Mouse (Mus musculus) megakaryocyte, embryonic 14.5 days (primary cell): ENCODE measurements around the gene Col7a1. TPM values are rescaled to one million over a fixed set of nuclear protein-coding genes. Genes with fewer than 3 reads are reported as not detected.

Source experiments
- H3K27me3 ChIP-seq: replicated peaks from 2 replicates; pipeline ENCODE3; 2012; ENCODE audit warnings: inconsistent platforms
- H3K36me3 ChIP-seq: replicated peaks from 2 replicates; pipeline ENCODE3; 2012; ENCODE audit warnings: low read length, inconsistent platforms, mixed read lengths
- H3K4me1 ChIP-seq: 2 replicates; pipeline ENCODE4 v1.6.1; 2012; ENCODE audit warnings: inconsistent platforms
- H3K4me3 ChIP-seq: replicated peaks from 2 replicates; pipeline ENCODE3; 2012; ENCODE audit warnings: moderate library complexity, mild to moderate bottlenecking, inconsistent platforms
- H3K9me3 ChIP-seq: 2 replicates; pipeline ENCODE4 v1.6.1; 2012; ENCODE audit warnings: inconsistent platforms
- FLI1 ChIP-seq: IDR thresholded peaks from 2 replicates; pipeline ENCODE4 v1.6.1; 2012; ENCODE audit warnings: low read length, inconsistent platforms, mixed read lengths
- GATA1 ChIP-seq: IDR thresholded peaks from 3 replicates; pipeline ENCODE4 v1.6.1; 2012; ENCODE audit warnings: mixed read lengths, low read length, inconsistent platforms, borderline replicate concordance
- polyA plus RNA-seq: library from polyadenylated mRNA; stranded (reverse); fragments of >175 nt; gene quantifications from 2 replicates; pipeline ENCODE4 v1.2.3, GENCODE M21; 2012; ENCODE audit warnings: low replicate concordance; ENCODE audit not compliant: insufficient read depth

Col7a1 gene
- polyA plus RNA-seq, 1 experiment, result 0.36 TPM

- Histone ChIP-seq H3K4me1 (peaks cover 9% of the 10 kb centered on the region; the same call in 1 of the 2 replicates), H3K9me3 (no peaks in the 10 kb centered on the region), H3K36me3 (no peaks in the 10 kb centered on the region), H3K4me3 (no peak overlapping the region), H3K27me3 (peaks cover 65% of the 10 kb centered on the region)
- no peak for TF ChIP-seq GATA1
- TF ChIP-seq FLI1, result no peak
Observed at GRCm38 (mm10) chr9:108977966-108978365, 24.6 kb downstream of the Col7a1 start.

- Histone ChIP-seq H3K36me3 (no peaks in the 10 kb centered on the region), H3K4me3 (no peak overlapping the region), H3K4me1 (peaks cover 20% of the 10 kb centered on the region; the same call in 1 of the 2 replicates), H3K27me3 (peaks cover 70% of the 10 kb centered on the region), H3K9me3 (no peaks in the 10 kb centered on the region)
- TF ChIP-seq GATA1, result no peak
- no peak for TF ChIP-seq FLI1
Observed at GRCm38 (mm10) chr9:108982498-108982897, 29.1 kb downstream of the Col7a1 start.

DNA sequence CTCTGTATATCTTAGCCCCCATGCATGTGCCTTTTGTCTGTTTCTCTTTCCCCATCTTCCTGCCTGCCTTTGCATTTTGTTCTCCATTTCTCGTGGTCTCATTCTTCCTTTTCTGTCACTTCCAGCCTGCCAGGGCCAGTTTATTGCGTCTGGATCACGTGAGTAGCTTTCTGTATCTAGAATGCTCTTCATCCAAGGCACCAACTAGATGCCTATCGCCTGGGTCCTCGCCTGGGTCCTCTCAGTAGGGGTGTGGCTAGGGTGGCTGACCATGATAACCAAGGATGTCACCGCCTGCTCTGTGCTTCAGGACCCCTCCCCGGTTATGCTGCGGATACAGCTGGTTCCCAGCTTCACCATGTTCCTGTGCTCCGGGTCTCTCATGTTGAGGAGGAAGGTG, 29.8 kb downstream of the Col7a1 start:
- no peaks in the 10 kb centered on the region for H3K9me3 ChIP-seq
- peaks cover 27% of the 10 kb centered on the region for H3K4me1 ChIP-seq
- no peaks in the 10 kb centered on the region for H3K36me3 ChIP-seq
- no peak overlapping the region for H3K4me3 ChIP-seq
- H3K27me3 ChIP-seq, result peaks cover 67% of the 10 kb centered on the region
- no peak for TF ChIP-seq GATA1
- TF ChIP-seq FLI1, result no peak

DNA sequence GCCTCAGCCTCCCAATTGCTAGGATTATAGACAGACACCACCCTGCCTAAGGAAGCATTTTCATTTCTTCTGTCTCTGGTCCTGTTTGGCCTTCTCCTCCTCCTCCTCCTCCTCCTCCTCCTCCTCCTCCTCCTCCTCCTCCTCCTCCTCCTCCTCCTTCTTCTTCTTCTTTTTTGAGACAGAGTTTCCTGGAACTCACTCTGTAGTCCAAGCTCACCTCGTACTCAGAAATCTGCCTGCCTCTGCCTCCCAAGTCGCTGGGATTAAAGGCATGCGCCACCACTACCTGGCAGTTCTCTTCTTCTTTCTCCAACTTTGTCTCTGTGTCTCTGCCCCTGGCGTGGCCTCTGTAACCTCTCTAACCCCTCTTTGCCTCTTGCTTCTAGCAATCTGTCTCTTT, 32.3 kb downstream of the Col7a1 start, which contains the start of gene Ucn2:
TSS of gene Ucn2 (plus strand) at position 301 of the 400 bp plus-strand sequence.
- Histone ChIP-seq H3K9me3 (no peaks in the 10 kb centered on the region), H3K27me3 (peaks cover 50% of the 10 kb centered on the region), H3K4me1 (peaks cover 51% of the 10 kb centered on the region), H3K36me3 (no peaks in the 10 kb centered on the region), H3K4me3 (no peak within 1 kb of the TSS)
- no peak for TF ChIP-seq FLI1
- TF ChIP-seq GATA1, result no peak

- TF ChIP-seq FLI1 (no peak), GATA1 (no peak)
- H3K4me1 ChIP-seq, result peaks cover 65% of the 10 kb centered on the region
Observed at GRCm38 (mm10) chr9:108987704-108988350, 34.4 kb downstream of the Col7a1 start.

GRCm38 (mm10) chr9:108989802-108990461, 36.5 kb downstream of the Col7a1 start:
- Histone ChIP-seq H3K4me3 (no peak overlapping the region), H3K9me3 (no peaks in the 10 kb centered on the region; the same call in 1 of the 2 replicates), H3K36me3 (peaks cover 7% of the 10 kb centered on the region), H3K27me3 (peaks cover 19% of the 10 kb centered on the region), H3K4me1 (peaks cover 74% of the 10 kb centered on the region)
- no peak for TF ChIP-seq FLI1
- TF ChIP-seq GATA1, result no peak

More at GRCm38 (mm10) chr9:108987704-108988350, 34.4 kb downstream of the Col7a1 start:
- H3K9me3 ChIP-seq, result no peaks in the 10 kb centered on the region
- peaks cover 39% of the 10 kb centered on the region for H3K27me3 ChIP-seq
- H3K36me3 ChIP-seq, result no peaks in the 10 kb centered on the region
- no peak overlapping the region for H3K4me3 ChIP-seq

- Histone ChIP-seq H3K27me3 (peaks cover 16% of the 10 kb centered on the region), H3K9me3 (no peaks in the 10 kb centered on the region; the same call in 1 of the 2 replicates), H3K4me1 (peaks cover 75% of the 10 kb centered on the region), H3K36me3 (peaks cover 7% of the 10 kb centered on the region), H3K4me3 (no peak overlapping the region)
- TF ChIP-seq GATA1 (no peak), FLI1 (no peak)
Observed at GRCm38 (mm10) chr9:108990462-108990820, 37.1 kb downstream of the Col7a1 start.

- TF ChIP-seq GATA1, result no peak
- no peak for TF ChIP-seq FLI1
Observed at GRCm38 (mm10) chr9:108991428-108992084, 38.2 kb downstream of the Col7a1 start, which contains the start of gene Pfkfb4. Gene Pfkfb4 (plus strand): TSS chr9:108991778.

GRCm38 (mm10) chr9:108992085-108992469, 38.7 kb downstream of the Col7a1 start:
- peaks cover 7% of the 10 kb centered on the region for H3K36me3 ChIP-seq
- no peaks in the 10 kb centered on the region; the same call in 1 of the 2 replicates for H3K9me3 ChIP-seq
- peaks cover 6% of the 10 kb centered on the region for H3K27me3 ChIP-seq
- peak overlapping the region; percentile 94 for H3K4me3 ChIP-seq
- peaks cover 89% of the 10 kb centered on the region for H3K4me1 ChIP-seq
- no peak for TF ChIP-seq FLI1
- TF ChIP-seq GATA1, result no peak

More at GRCm38 (mm10) chr9:108991428-108992084, 38.2 kb downstream of the Col7a1 start, which contains the start of gene Pfkfb4:
- H3K27me3 ChIP-seq, result peaks cover 8% of the 10 kb centered on the region
- H3K36me3 ChIP-seq, result peaks cover 7% of the 10 kb centered on the region
- H3K4me1 ChIP-seq, result peaks cover 84% of the 10 kb centered on the region
- H3K9me3 ChIP-seq, result no peaks in the 10 kb centered on the region; the same call in 1 of the 2 replicates
- peak within 1 kb of the TSS; percentile 94 for H3K4me3 ChIP-seq
